Mouse (Mus musculus) lung, embryonic 16.5 days (tissue): ENCODE results near the gene Dnase1l1. TPM values are rescaled to one million over a fixed set of nuclear protein-coding genes. Genes with fewer than 3 reads are reported as not detected.

ENCODE experiments used
- ATAC-seq: fragments of 200-750 bp; cut with Nextera tagmentation; 2 replicates; pipeline ENCODE4 v1.8.0; 2017; ENCODE audit warnings: low read depth, mild to moderate bottlenecking, moderate library complexity
- H3K27ac ChIP-seq: fragments of 300-500 bp; sonication (generic); 2 replicates; pipeline ENCODE4 v1.5.1; 2014; ENCODE audit warnings: mild to moderate bottlenecking, control low read depth, low read length
- H3K27me3 ChIP-seq: fragments of 300-500 bp; sonication (generic); 2 replicates; pipeline ENCODE4 v1.6.1; 2014; ENCODE audit warnings: low read depth, low read length, mixed read lengths; ENCODE audit not compliant: control insufficient read depth, insufficient read depth
- H3K36me3 ChIP-seq: fragments of 300-500 bp; sonication (generic); 2 replicates; pipeline ENCODE4 v1.6.1; 2014; ENCODE audit warnings: low read length; ENCODE audit not compliant: control insufficient read depth, insufficient read depth
- H3K4me1 ChIP-seq: fragments of 300-500 bp; sonication (generic); replicated peaks from 2 replicates; pipeline ENCODE4 v1.6.1; 2014; ENCODE audit warnings: low read length, mixed read lengths; ENCODE audit not compliant: control insufficient read depth, insufficient read depth
- H3K4me2 ChIP-seq: fragments of 300-500 bp; sonication (generic); 2 replicates; pipeline ENCODE4 v1.6.1; 2014; ENCODE audit warnings: low read depth, low read length, control low read depth
- H3K4me3 ChIP-seq: fragments of 300-500 bp; sonication (generic); 2 replicates; pipeline ENCODE4 v1.5.1; 2014; ENCODE audit warnings: mild to moderate bottlenecking, low read length, control low read depth
- H3K9ac ChIP-seq: fragments of 300-500 bp; sonication (generic); 2 replicates; pipeline ENCODE4 v1.6.1; 2014; ENCODE audit warnings: low read length, control low read depth
- H3K9me3 ChIP-seq: fragments of 300-500 bp; sonication (generic); 2 replicates; pipeline ENCODE4 v1.6.1; 2016; ENCODE audit warnings: low read length; ENCODE audit not compliant: control insufficient read depth
- WGBS: fragments of 180-500 bp; shearing (Covaris S2); extraction: QIAGEN DNeasy Blood & Tissue Kit; methylation state at CpG from one replicate; pipeline ENCODE4 v1.1.7; 2014; 5-methylcytosine and 5-hydroxymethylcytosine counted together
- polyA plus RNA-seq: library from polyadenylated mRNA; unstranded; fragments of >200 nt; fragmentation: Nextera tagmentation; extraction: Ambion mirVana; gene quantifications from 2 replicates; pipeline ENCODE4 v1.2.1, GENCODE M21; 2015

Dnase1l1 gene
- polyA plus RNA-seq = 17.4 and 18.6 TPM in 2 replicates

- Histone ChIP-seq H3K9me3 (no peaks in the 10 kb centered on the region), H3K4me2 (peak within 1 kb of the TSS; percentile 78)
- WGBS = 13% methylated on average over 16 of the region's 16 CpGs
These were observed at the start of gene Dnase1l1, which contains the start of gene Taz for GRCm38 (mm10) chrX:74281732-74282394. Gene Dnase1l1, minus strand, starts transcription at chrX:74282337. Gene Taz, plus strand, starts transcription at chrX:74281912.

GRCm38 (mm10) chrX:74330166-74330930 lies 48.2 kb upstream of the Dnase1l1 start:
- H3K36me3 ChIP-seq = no peaks in the 10 kb centered on the region
- H3K9ac ChIP-seq = peak overlapping the region; percentile 75
- ATAC-seq = no peak
- H3K9me3 ChIP-seq = no peaks in the 10 kb centered on the region
- H3K27ac ChIP-seq = no peak overlapping the region
- peak overlapping the region; percentile 80 for H3K4me2 ChIP-seq
- WGBS = 28% methylated on average over 2 of the region's 2 CpGs
- no peaks in the 10 kb centered on the region for H3K4me1 ChIP-seq
- no peak overlapping the region for H3K4me3 ChIP-seq
- H3K27me3 ChIP-seq = no peaks in the 10 kb centered on the region

More at GRCm38 (mm10) chrX:74281732-74282394, at the start of gene Dnase1l1, which contains the start of gene Taz:
- peak; percentile 95 for ATAC-seq
- peak within 1 kb of the TSS; percentile 64 for H3K4me3 ChIP-seq
- H3K36me3 ChIP-seq = no peaks in the 10 kb centered on the region
- H3K27me3 ChIP-seq = no peaks in the 10 kb centered on the region
- H3K9ac ChIP-seq = peak within 1 kb of the TSS; percentile 77
- peak within 1 kb of the TSS; percentile 93 for H3K27ac ChIP-seq
- H3K4me1 ChIP-seq = peaks cover 4% of the 10 kb centered on the region; the same call in 1 of the 2 replicates

GRCm38 (mm10) chrX:74329215-74329671 lies 47.1 kb upstream of the Dnase1l1 start:
- 24% methylated on average over 10 of the region's 10 CpGs for WGBS
- H3K9ac ChIP-seq = peak overlapping the region; percentile 75
- H3K4me3 ChIP-seq = peak overlapping the region; percentile 56
- no peaks in the 10 kb centered on the region for H3K36me3 ChIP-seq
- no peaks in the 10 kb centered on the region for H3K27me3 ChIP-seq
- no peaks in the 10 kb centered on the region for H3K4me1 ChIP-seq
- no peak overlapping the region for H3K27ac ChIP-seq
- ATAC-seq = peak; percentile 25
- H3K4me2 ChIP-seq = peak overlapping the region; percentile 80
- H3K9me3 ChIP-seq = no peaks in the 10 kb centered on the region

DNA sequence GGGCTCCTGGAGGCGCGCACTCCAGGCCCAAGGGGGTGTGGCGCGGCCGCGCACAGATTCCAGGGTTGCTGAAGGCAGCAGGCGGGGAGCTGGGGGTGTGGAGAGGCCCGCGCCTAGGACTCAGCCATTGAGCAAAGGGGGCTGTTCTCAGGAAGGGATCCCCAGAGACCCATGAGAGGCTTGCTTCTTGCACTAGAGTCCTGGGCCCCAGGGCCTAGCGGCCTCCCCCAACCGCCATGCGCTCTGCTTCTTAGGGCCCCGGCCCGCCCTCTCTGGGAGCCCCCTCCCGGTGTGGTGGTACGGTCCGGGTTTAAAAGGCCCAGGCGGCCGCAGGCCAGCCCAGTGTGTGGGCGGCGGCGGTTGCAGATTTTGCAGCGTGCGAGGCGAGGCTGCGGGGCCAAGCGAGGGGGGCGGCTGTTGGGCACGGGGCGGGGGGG lies 46.6 kb upstream of the Dnase1l1 start, which contains the start of gene Plxna3:
Plxna3 (plus strand) TSS at position 342 of the 437 bp plus-strand sequence.
- Histone ChIP-seq H3K4me1 (no peaks in the 10 kb centered on the region), H3K27me3 (no peaks in the 10 kb centered on the region), H3K36me3 (no peaks in the 10 kb centered on the region), H3K27ac (peak within 1 kb of the TSS; percentile 77), H3K9ac (peak within 1 kb of the TSS; percentile 75), H3K4me2 (peak within 1 kb of the TSS; percentile 80), H3K4me3 (peak within 1 kb of the TSS; percentile 56), H3K9me3 (no peaks in the 10 kb centered on the region)
- WGBS = 9% methylated on average over 15 of the region's 30 CpGs
- ATAC-seq = peak; percentile 97

DNA sequence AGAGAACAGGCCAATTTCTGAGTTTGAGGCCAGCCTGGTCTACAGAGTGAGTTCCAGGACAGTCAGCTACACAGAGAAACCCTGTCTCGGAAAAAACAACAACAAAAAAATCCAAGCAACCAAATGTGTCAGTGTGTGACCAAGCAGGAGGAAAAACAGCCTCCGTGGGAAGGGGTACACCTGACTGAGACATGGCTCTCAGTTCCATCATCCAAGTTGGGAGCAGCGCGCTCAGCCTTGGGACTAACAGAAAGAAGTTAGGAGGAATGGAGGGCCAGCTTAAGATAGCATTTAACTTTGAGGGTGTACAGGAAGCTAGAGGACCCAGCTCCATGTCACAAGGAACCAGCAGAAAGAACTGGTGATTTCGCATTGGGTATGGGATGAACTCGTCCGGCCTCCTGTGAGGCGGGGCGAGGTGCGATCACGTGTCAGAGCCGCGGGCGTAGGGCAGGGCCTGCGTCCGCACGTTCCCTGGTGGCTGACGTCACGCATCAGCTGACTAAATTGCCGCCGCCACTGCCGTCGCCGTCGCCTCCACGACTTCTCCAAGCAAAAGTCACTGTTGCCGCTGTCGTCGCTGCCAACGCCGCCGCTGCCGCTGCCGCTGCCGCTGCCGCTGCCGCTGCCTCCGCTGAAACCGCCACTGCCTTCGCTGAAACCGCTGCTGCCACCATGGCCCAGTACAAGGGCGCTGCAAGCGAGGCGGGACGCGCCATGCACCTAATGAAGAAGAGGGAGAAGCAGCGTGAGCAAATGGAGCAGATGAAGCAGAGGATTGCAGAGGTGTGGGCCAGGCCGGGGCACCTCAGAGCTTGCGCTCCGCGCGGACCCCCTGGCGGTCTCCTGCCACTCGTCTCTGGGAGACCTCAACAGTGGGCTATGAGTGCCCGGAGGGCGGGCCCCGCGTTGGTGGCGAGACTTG lies 30.7 kb upstream of the Dnase1l1 start, which contains the start of gene Fam50a:
Fam50a (plus strand) TSS at position 494 of the 925 bp plus-strand sequence.
- Histone ChIP-seq H3K27ac (peak within 1 kb of the TSS; percentile 78), H3K9ac (peak within 1 kb of the TSS; percentile 81), H3K4me3 (peak within 1 kb of the TSS; percentile 68), H3K4me1 (peaks cover 3% of the 10 kb centered on the region), H3K27me3 (no peaks in the 10 kb centered on the region), H3K9me3 (no peaks in the 10 kb centered on the region), H3K36me3 (peaks cover 12% of the 10 kb centered on the region; the same call in 1 of the 2 replicates), H3K4me2 (peak within 1 kb of the TSS; percentile 70)
- 15% methylated on average over 56 of the region's 59 CpGs for WGBS
- ATAC-seq = peak; percentile 98

- Histone ChIP-seq H3K4me1 (peaks cover 9% of the 10 kb centered on the region), H3K27ac (peak within 1 kb of the TSS; percentile 81), H3K4me2 (peak within 1 kb of the TSS; percentile 70), H3K36me3 (peaks cover 12% of the 10 kb centered on the region; the same call in 1 of the 2 replicates), H3K27me3 (no peaks in the 10 kb centered on the region), H3K9ac (peak within 1 kb of the TSS; percentile 76), H3K4me3 (peak within 1 kb of the TSS; percentile 57), H3K9me3 (no peaks in the 10 kb centered on the region)
- ATAC-seq = peak; percentile 91
- WGBS = 12% methylated on average over 39 of the region's 41 CpGs
These were observed 22.9 kb upstream of the Dnase1l1 start, which contains the start of gene Gdi1 for GRCm38 (mm10) chrX:74304867-74305700. Gene Gdi1, plus strand, starts transcription at chrX:74304998.

DNA sequence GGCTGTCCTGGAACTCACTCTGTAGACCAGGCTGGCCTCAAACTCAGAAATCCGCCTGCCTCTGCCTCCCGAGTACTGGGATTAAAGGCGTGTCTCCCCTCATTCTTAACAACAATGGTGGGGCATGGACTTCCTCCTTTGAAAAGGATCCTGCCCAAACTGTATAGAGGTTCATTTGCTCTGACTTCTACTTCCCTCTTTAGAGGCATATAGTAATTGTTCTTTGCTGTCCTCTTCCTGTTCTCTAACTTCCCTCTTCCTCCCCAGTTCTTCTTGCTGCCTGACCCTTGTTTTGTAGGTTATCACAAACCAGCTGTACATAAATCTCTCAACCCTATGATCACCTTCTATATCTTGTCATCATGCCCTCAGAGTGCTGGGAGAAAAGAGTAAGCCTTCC lies 17.6 kb upstream of the Dnase1l1 start:
- H3K9ac ChIP-seq = no peak overlapping the region
- H3K36me3 ChIP-seq = peaks cover 4% of the 10 kb centered on the region; the same call in 1 of the 2 replicates
- no peaks in the 10 kb centered on the region for H3K9me3 ChIP-seq

DNA sequence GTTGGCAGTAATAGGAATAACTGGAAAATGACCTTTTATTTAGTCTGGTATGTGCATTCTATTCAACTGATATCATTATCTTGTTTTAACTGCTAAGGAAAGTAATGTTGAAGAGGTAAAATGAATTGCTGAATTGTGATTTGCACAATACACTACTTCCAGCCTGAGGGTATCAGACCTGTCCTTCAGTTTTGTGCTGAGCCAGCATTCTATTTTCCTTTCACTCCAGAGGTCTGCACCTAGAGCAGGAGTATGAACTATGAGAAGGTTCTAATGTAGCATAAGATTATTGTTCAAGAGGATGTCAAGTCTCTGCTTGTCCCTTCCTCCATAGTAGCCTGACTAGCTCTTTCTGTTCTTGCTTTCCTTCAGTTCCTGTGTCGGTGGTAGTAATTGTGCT lies 16.2 kb upstream of the Dnase1l1 start:
- H3K4me1 ChIP-seq = peaks cover 2% of the 10 kb centered on the region; the same call in 1 of the 2 replicates
- no peak overlapping the region for H3K4me3 ChIP-seq
- H3K4me2 ChIP-seq = no peak overlapping the region
- H3K9me3 ChIP-seq = no peaks in the 10 kb centered on the region
- no peak overlapping the region for H3K9ac ChIP-seq
- H3K27ac ChIP-seq = no peak overlapping the region
- no peaks in the 10 kb centered on the region for H3K27me3 ChIP-seq
- ATAC-seq = no peak
- 77% methylated on average over 1 of the region's 1 CpGs for WGBS
- peaks cover 4% of the 10 kb centered on the region; the same call in 1 of the 2 replicates for H3K36me3 ChIP-seq

More for the DNA sequence above, 17.6 kb upstream of the Dnase1l1 start:
- 82% methylated on average over 3 of the region's 3 CpGs for WGBS
- no peak for ATAC-seq
- Histone ChIP-seq H3K4me1 (peaks cover 2% of the 10 kb centered on the region; the same call in 1 of the 2 replicates), H3K27ac (no peak overlapping the region), H3K27me3 (no peaks in the 10 kb centered on the region), H3K4me2 (no peak overlapping the region), H3K4me3 (no peak overlapping the region)
